Mouse (Mus musculus) lung, postnatal 0 days (tissue): Measurements from ENCODE around the gene Itk. TPM values are rescaled to one million over a fixed set of nuclear protein-coding genes. Genes with fewer than 3 reads are reported as not detected.

ENCODE experiments used
- ATAC-seq: fragments of 200-750 bp; cut with Nextera tagmentation; 2 replicates; pipeline ENCODE4 v1.8.0; 2017; ENCODE audit warnings: moderate library complexity
- DNase-seq: peaks from one replicate; pipeline ENCODE4 v3.0.0-alpha.2; 2016; ENCODE audit warnings: low spot score
- H3K27ac ChIP-seq: fragments of 300-500 bp; sonication (generic); 2 replicates; pipeline ENCODE4 v1.5.1; 2014; ENCODE audit warnings: antibody characterized with exemption, mild to moderate bottlenecking, low read length, mixed read lengths
- H3K27me3 ChIP-seq: fragments of 300-500 bp; sonication (generic); replicated peaks from 2 replicates; pipeline ENCODE4 v1.6.1; 2014; ENCODE audit warnings: low read length, mixed read lengths; ENCODE audit not compliant: insufficient read depth
- H3K36me3 ChIP-seq: fragments of 300-500 bp; sonication (generic); 2 replicates; pipeline ENCODE4 v1.6.1; 2014; ENCODE audit warnings: low read length, mixed read lengths; ENCODE audit not compliant: insufficient read depth
- H3K4me1 ChIP-seq: fragments of 300-500 bp; sonication (generic); 2 replicates; pipeline ENCODE4 v1.6.1; 2014; ENCODE audit warnings: antibody characterized with exemption, low read depth, low read length, mixed read lengths; ENCODE audit not compliant: insufficient read depth
- H3K4me2 ChIP-seq: fragments of 300-500 bp; sonication (generic); replicated peaks from 2 replicates; pipeline ENCODE4 v1.6.1; 2014; ENCODE audit warnings: low read depth, mild to moderate bottlenecking, low read length, moderate library complexity, mixed read lengths
- H3K4me3 ChIP-seq: fragments of 300-500 bp; sonication (generic); 2 replicates; pipeline ENCODE4 v1.5.1; 2014; ENCODE audit warnings: low read depth, low read length
- H3K9ac ChIP-seq: fragments of 300-500 bp; sonication (generic); replicated peaks from 2 replicates; pipeline ENCODE4 v1.6.1; 2014; ENCODE audit warnings: low read depth, mild to moderate bottlenecking
- H3K9me3 ChIP-seq: fragments of 300-500 bp; sonication (generic); 2 replicates; pipeline ENCODE4 v1.6.1; 2016; ENCODE audit warnings: low read length, mixed read lengths
- CTCF ChIP-seq: IDR thresholded peaks from 2 replicates; pipeline ENCODE4 v1.5.1; 2016; ENCODE audit warnings: antibody characterized with exemption, mild to moderate bottlenecking
- EP300 ChIP-seq: IDR thresholded peaks from 2 replicates; pipeline ENCODE4 v1.6.1; 2016; ENCODE audit warnings: antibody characterized with exemption, mild to moderate bottlenecking, control low read depth
- WGBS: fragments of 180-500 bp; shearing (Covaris S2); extraction: QIAGEN DNeasy Blood & Tissue Kit; methylation state at CpG from one replicate; pipeline ENCODE4 v1.1.7; 2014; 5-methylcytosine and 5-hydroxymethylcytosine counted together
- polyA plus RNA-seq: library from polyadenylated mRNA; unstranded; fragments of >200 nt; fragmentation: Nextera tagmentation; extraction: Ambion mirVana; gene quantifications from 2 replicates; pipeline ENCODE4 v1.2.1, GENCODE M21; 2015

Itk gene
- polyA plus RNA-seq, 1 experiment from 2014 or later: 0.13 TPM

DNA sequence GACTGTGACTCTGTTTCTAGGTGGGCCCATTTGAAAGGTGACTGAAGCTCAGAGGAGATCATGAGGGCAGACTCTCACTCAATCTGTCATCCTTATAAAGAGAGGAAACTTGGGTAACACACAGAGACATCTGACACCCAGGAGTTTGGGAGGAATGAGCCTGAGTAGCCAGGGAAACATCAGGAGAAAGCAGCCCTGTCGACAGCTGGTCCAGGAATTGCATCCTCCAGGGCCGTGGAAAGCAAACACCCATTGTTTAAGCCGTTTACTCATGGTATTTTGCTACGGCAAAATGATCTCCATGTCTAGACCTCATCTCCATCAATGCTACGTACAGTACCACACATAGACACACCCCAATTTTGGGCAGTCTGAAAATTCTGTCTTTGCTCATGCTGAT lies 101.2 kb downstream of the Itk start:
- TF ChIP-seq EP300 (no peak), CTCF (no peak)
- no peaks in the 10 kb centered on the region for H3K9me3 ChIP-seq
- H3K36me3 ChIP-seq: no peaks in the 10 kb centered on the region
- H3K9ac ChIP-seq: no peak overlapping the region
- no peak overlapping the region for H3K4me2 ChIP-seq
- H3K27ac ChIP-seq: no peak overlapping the region
- no peaks in the 10 kb centered on the region for H3K27me3 ChIP-seq
- no peak for DNase-seq
- no peak for ATAC-seq
- H3K4me3 ChIP-seq: no peak overlapping the region
- H3K4me1 ChIP-seq: no peaks in the 10 kb centered on the region
- WGBS: 45% methylated on average over 5 of the region's 5 CpGs

DNA sequence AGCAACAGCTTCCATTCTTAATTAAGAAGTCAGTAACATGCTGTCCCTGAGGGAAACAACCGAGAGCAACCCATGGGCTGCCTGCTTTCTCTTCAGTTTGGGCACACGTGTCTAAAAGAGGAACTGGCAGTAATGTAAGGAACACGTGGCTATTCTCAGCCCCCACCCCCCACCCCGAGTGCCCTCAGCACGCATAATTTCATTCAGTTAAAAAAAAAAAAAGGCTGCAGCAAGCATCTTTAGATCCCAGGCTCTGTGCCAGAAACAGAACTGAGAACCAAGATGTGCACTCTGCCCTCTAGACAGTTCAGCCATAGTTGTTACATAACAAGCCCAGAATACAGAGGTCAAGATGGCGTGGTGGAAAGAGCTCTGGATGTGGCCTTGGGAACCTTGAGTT lies 102.5 kb downstream of the Itk start:
- ATAC-seq: no peak
- Histone ChIP-seq H3K4me1 (no peaks in the 10 kb centered on the region), H3K4me3 (no peak overlapping the region), H3K27ac (no peak overlapping the region), H3K27me3 (no peaks in the 10 kb centered on the region), H3K4me2 (no peak overlapping the region), H3K9ac (no peak overlapping the region), H3K36me3 (no peaks in the 10 kb centered on the region), H3K9me3 (no peaks in the 10 kb centered on the region)
- TF ChIP-seq EP300: no peak
- TF ChIP-seq CTCF: no peak
- no peak for DNase-seq
- WGBS: 38% methylated on average over 6 of the region's 6 CpGs

GRCm38 (mm10) chr11:46283800-46284199 lies 105.5 kb downstream of the Itk start:
- H3K4me3 ChIP-seq: no peak overlapping the region
- WGBS: 88% methylated on average over 6 of the region's 6 CpGs
- no peak for TF ChIP-seq EP300
- no peak for TF ChIP-seq CTCF
- DNase-seq: no peak
- no peak overlapping the region for H3K27ac ChIP-seq
- no peak for ATAC-seq
- no peaks in the 10 kb centered on the region for H3K9me3 ChIP-seq
- H3K4me2 ChIP-seq: no peak overlapping the region
- H3K9ac ChIP-seq: no peak overlapping the region
- H3K36me3 ChIP-seq: no peaks in the 10 kb centered on the region
- H3K4me1 ChIP-seq: no peaks in the 10 kb centered on the region
- no peaks in the 10 kb centered on the region for H3K27me3 ChIP-seq

GRCm38 (mm10) chr11:46282612-46283011 lies 106.7 kb downstream of the Itk start:
- 90% methylated on average over 5 of the region's 5 CpGs for WGBS
- no peak overlapping the region for H3K27ac ChIP-seq
- H3K27me3 ChIP-seq: no peaks in the 10 kb centered on the region
- no peaks in the 10 kb centered on the region for H3K36me3 ChIP-seq
- ATAC-seq (no peak), DNase-seq (no peak)
- no peaks in the 10 kb centered on the region for H3K4me1 ChIP-seq
- H3K9me3 ChIP-seq: no peaks in the 10 kb centered on the region
- no peak overlapping the region for H3K4me3 ChIP-seq
- H3K9ac ChIP-seq: no peak overlapping the region
- no peak overlapping the region for H3K4me2 ChIP-seq
- TF ChIP-seq EP300: no peak
- TF ChIP-seq CTCF: no peak

DNA sequence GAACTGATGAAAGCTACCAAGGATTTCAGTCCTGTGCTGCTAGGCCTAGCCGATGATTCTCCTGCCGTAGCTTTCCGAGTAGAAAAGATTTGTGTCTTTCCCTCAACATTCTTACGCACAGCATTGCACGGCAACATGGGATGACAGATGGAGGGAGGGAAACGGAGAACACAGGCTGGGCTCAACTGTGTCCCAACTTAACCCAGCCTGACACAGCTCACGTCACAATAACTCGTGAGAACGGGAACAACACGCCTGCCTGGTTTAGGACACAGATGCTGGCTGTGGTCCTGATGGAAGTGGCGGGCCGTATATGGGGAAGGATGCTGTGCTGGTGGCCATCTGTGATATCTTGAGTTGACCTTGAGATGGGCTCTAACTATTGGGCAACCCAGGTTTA lies 110.6 kb downstream of the Itk start:
- ATAC-seq (no peak), DNase-seq (no peak)
- no peak overlapping the region for H3K9ac ChIP-seq
- H3K4me3 ChIP-seq: no peak overlapping the region
- no peaks in the 10 kb centered on the region for H3K4me1 ChIP-seq
- no peaks in the 10 kb centered on the region for H3K9me3 ChIP-seq
- no peak for TF ChIP-seq CTCF
- no peak for TF ChIP-seq EP300
- no peaks in the 10 kb centered on the region for H3K36me3 ChIP-seq
- H3K4me2 ChIP-seq: no peak overlapping the region
- 89% methylated on average over 12 of the region's 12 CpGs for WGBS
- H3K27ac ChIP-seq: no peak overlapping the region
- no peaks in the 10 kb centered on the region for H3K27me3 ChIP-seq

DNA sequence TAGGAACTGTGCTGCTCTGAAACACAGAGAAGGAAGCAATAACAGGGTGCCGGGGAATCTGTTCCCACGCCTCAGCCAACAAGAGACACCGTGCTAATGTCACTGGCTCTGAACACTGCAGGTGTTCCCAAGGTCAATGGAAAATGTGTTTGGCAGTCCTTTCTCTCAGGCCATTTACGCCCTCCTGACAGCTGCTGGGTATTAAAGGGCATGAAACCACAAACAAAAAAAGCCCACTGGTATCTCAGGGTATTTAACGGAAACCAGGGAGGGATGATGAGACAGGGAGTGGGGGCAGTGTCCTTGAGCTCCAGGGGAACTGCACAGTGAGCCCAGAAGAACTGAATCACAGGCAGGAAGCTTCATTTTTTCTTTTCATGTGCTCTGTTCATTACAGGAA lies 111.2 kb downstream of the Itk start:
- ATAC-seq (no peak), DNase-seq (no peak)
- Histone ChIP-seq H3K4me3 (no peak overlapping the region), H3K4me1 (no peaks in the 10 kb centered on the region), H3K9ac (no peak overlapping the region), H3K27ac (no peak overlapping the region), H3K4me2 (no peak overlapping the region), H3K27me3 (no peaks in the 10 kb centered on the region), H3K36me3 (no peaks in the 10 kb centered on the region), H3K9me3 (no peaks in the 10 kb centered on the region)
- WGBS: 77% methylated on average over 5 of the region's 5 CpGs
- TF ChIP-seq EP300 (no peak), CTCF (no peak)

- H3K9me3 ChIP-seq: no peaks in the 10 kb centered on the region
- no peaks in the 10 kb centered on the region for H3K36me3 ChIP-seq
- no peak overlapping the region for H3K27ac ChIP-seq
- no peak overlapping the region for H3K4me2 ChIP-seq
- WGBS: 35% methylated on average over 5 of the region's 5 CpGs
- no peaks in the 10 kb centered on the region for H3K27me3 ChIP-seq
- H3K9ac ChIP-seq: no peak overlapping the region
- H3K4me1 ChIP-seq: no peaks in the 10 kb centered on the region
- peak; percentile 38 for DNase-seq
- ATAC-seq: no peak
- no peak overlapping the region for H3K4me3 ChIP-seq
- TF ChIP-seq EP300: no peak
- peak; percentile 64 for TF ChIP-seq CTCF
Observed at GRCm38 (mm10) chr11:46276778-46277177, 112.5 kb downstream of the Itk start.
